Mouse (Mus musculus): Measurements from ENCODE around the gene L3mbtl2.

L3mbtl2 gene

DNA sequence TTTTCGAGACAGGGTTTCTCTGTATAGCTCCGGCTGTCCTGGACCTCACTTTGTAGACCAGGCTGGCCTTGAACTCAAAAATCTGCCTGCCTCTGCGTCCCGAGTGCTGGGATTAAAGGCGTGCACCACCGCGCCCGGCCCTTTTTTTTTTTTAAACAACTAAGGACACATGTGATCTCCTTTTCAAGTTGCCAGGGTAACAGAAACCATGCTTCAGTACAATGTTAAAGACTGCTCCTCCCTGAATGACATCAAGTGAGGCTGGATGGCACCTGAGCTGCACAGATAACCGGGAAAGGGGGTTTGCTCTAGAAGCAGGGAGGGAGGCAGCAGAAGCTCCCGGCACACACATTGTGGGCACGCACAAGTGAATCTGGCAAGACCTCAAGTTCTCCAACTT is 45.3 kb downstream of the L3mbtl2 start:
- no peak for DNase-seq (ENCODE audit: low read depth, low spot score)

DNA sequence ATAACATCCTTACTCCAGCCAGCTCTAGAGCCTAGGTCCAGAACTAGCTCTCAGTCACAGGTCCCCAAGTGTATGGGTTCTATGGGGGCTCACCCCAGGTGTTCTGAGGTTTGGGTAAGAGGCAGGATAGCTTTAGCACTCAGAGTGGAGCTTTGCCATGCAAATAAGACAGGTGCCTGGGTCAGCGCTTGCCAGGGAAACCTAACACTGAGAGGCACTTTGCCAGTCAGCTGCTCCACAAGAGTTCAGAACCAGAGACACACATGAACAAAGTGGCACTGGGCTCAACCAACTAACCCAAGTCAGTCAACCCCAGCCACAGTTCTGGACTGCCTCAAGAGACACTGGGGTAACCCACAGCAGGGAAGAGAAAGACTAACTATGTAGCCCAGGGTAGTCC is 46.0 kb downstream of the L3mbtl2 start:
- DNase-seq (ENCODE audit: low read depth, low spot score): no peak

DNA sequence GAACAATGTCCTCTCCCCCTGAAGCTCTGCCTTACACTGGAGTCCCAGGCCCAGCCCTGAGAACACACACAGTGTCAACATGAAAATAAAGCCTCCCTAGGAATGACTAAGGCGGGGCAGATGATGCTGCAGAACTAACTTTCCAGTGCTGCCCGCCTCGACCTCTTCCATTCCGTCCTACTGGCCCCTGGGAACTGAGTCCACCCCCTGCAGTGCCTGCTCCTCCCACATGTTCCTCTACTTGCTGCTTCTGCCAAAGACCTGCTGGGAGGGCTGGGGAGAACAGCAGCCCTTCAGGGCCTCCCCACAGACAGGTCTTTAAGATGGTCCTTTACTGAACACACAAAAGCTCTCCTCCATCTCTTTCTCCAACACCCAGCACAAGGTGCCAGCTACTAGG is 47.1 kb downstream of the L3mbtl2 start:
- DNase-seq (ENCODE audit: low read depth, low spot score): no peak

DNA sequence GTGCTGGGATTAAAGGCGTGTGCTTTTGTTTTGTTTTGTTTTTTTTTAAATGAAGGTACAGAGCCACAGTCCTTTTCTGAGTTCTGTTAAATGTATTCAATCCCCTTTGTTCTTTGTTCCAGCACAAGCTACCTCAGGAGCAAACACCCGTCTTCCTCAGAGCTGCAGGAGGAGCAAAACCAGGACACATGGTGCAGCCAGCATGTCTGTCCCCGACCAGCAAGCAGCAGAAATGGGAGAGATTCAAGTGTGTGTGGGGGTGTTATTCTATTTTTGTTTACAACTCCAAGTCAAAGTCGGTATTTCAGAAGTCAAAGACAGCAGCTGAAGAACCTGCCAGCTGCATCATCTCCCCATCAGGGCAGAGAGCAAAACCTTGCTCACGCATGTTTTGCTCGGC is 50.1 kb downstream of the L3mbtl2 start:
- DNase-seq (ENCODE audit: low read depth, low spot score): peak; percentile 75

DNA sequence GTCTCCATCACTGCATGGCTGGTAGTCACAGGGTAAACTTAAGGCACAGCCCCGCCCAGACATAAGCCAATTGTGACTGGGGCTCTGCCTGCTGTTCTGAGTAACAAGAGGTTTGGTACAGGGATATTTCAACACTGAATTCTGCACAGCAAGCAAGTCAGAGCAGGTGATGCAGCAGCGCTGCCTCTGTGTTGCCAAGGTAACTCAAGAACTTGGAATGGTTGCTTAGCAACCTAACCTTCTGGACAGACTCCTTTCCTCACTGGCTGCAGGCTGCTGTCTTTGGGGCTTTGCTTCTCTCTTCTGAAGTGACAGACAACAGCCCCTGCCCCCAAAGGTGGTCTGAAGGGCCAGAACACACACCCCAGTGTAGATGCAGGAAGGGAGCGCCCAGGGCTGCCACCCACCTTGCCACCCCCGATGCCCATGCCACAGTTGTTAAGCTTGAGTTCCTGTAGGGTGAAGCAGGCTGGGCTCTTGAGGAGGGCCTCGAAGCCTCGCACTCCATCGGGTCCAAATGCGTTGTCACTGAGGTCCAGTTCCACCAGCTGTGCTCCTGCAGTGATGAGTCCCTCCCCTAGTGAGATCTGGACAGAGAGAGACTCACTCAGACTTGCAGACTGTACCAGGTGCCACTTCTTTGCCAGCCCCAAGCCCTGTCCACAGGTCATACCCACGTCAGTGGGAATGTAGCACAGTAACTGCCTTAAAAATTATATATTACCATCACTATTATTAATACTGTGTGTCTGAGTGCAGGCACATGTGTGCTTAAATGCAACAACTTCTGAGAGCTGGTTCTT is 54.8 kb downstream of the L3mbtl2 start:
- DNase-seq (ENCODE audit: low read depth, low spot score): peak; percentile 94

DNA sequence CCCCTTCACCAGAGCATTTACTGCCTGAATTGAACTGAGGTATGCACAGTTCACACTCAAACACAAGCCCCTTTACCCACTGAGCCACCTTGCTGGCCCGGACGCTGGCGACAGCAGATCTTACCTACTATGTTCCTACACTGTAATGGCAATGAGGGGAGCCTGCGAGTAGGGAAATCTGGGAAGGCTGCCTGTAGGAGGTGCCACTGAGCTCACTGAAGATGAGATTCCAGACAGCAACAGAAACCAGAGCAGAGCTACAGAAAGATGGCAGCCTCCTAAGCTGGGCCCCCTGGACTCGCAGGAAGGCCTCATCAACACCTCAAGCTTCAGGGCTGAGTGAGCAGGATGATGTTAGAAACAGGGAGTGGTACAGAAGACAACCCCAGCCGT is 55.4 kb downstream of the L3mbtl2 start:
- peak; percentile 30 for DNase-seq (ENCODE audit: low read depth, low spot score)

DNA sequence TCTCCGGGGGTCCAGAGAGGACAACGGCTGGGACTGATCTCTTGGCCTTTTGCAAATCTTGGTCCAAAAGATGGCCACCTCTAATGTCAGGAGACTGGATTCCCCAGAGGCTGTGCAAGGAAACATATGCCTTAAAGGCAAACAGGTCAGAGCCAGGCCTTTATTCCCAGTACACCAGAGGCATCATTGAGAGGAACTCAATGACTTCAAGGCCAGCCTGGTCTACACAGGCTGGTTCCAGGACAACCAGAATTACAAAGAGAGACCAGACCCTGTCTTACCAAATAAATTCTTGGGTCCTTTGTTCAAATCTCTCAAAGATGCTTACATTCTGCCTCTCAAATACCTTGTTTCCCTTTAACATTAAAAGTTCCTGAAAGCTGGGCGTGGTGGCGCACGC is 58.7 kb downstream of the L3mbtl2 start:
- DNase-seq (ENCODE audit: low read depth, low spot score): no peak

DNA sequence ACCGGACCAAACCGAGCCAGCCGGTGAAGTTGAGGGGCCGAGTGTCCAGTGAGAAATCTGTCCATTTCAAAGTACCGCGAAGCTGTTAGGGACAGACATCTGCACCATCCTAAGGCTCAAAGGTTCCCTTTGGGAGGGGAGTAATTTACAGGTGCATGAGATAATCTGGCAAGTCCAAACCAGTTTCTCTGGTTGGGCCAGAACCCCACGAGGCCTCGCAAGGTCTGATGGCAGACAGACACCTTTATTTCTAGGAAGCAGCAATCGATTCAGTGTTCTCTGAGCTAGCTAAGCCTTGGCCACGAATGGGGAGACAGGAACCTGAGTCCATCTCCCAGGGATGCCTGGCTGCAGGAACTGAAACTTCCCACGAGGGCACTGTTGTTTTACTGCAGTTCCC is 60.0 kb downstream of the L3mbtl2 start:
- no peak for DNase-seq (ENCODE audit: low read depth, low spot score)

DNA sequence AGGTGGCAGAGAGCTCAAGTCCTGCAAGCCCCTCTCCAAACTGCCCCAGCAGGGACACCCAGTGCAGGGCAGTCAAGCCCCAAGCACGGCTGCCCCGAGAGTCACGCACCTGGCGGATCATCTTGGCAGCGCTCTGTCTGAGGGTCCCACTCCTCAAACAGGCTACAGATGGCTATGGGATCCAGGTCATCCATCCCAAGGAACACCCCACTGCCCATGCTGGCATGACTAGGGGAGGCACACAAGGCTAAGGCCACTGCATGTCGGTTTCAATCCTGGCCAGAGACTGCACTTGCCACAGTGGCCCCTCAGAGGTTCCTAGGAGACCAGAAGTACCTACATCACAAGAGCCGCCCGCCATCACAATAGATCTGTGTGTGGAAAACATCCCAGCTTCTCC is 62.3 kb downstream of the L3mbtl2 start:
- no peak for DNase-seq (ENCODE audit: low read depth, low spot score)

DNA sequence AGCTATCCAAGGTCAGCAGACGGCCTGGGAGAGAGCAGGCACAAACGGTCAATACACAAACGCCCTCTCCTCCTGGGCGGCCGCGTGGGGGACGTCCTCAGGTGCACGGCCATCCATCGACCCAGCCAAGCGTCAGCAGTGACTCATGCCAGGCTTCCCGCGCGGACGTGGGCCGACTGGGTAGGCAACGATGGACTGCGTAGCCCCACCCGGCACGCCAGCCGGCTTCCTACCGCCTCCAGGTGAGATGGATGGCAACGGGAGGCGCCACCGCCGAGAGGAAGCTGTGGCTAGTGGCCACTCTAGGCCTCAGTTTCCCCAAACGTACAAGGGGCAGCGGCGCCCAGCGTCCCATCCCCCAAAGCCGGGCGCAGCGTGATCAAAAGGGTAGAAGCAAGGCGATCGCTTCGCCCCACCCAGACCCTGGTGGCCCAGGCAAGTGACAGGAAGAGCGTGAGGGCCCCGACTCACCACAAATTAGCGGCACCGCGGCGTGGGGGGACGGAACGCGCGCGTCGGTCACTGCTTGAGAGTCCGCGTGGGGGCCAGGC is 65.6 kb downstream of the L3mbtl2 start:
- peak; percentile 77 for DNase-seq (ENCODE audit: low read depth, low spot score)

DNA sequence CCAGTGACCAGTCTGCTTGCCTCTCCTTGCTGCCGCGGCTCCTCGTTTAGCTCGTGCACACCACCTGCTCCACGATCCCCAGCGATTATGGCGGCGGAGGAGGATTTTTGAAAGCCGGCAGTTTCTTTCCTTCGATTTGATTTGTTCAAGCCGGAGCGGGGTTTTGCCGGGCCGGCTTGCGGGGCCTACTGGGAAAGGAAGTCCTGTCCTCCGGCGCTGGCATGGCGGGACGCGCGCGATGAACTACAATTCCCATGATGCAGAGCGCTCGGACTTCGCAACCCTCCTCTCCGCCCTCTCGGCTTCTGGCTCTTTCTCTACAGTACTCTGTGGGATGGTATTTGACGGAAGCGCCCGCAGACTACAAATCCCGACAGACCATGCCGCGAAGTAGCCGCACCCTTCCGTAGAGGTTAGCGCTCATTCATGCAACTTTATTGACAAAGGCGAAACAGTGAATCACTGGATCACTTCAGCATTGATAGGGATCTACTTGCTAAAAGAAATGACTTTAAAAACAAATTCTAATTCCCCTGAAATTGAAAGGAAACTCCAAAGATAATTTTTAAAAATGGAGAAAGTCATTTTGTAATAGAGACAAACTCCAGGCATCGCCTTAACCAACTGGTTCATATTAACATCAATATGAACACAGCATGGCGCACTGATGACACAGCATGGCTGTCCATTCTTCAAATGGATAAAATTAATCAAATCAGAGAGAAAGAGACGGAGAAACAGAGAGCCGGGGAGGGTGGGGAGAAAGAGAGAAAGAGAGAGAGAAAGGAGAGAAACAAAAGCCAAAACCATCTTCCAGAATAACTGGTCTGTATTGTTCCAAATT is 66.3 kb downstream of the L3mbtl2 start:
- peak; percentile 100 for DNase-seq (ENCODE audit: low read depth, low spot score)

DNA sequence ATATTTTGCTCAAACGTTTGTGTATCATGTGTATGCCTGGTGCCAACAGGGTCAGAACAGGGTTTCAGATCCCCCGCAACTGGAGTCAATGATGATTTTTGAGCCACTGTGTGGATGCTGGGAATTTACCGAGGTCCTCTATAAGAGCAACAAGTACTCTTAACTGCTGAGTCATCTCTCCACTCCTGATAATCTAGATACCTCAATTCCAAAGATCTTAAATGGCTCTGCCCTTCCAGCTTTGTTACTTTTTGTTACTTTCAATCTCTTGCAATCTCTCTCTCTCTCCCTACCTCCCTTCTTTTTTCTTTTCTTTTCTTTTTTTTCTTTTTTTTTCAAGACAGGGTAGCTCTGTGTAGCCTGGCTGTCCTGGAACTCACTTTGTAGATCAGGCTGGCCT is 71.4 kb downstream of the L3mbtl2 start:
- DNase-seq (ENCODE audit: low read depth, low spot score): no peak
